17 mouse cellular contexts compared by ENCODE assay signal in genomic region chr11:79056891-79057290, GRCm38 (mm10).
DNase-seq lines count a peak whose midpoint lies in the region; ATAC-seq lines count a peak whose summit lies in the region.
"Had no signal": no experiment of that assay in that cellular context is flagged by ENCODE, and none has a peak within 500 bp of the region (broad histone marks: within the 10 kb centered on the region; RNA-seq: fewer than 3 reads in every experiment).

No protein-coding gene starts in this region.

- H3K4me1 ChIP-seq in hindbrain, embryonic 10.5 days (replicated peaks): peaks cover 57% of the 10 kb centered on the region
- H3K4me1 ChIP-seq in hindbrain, embryonic 16.5 days (ENCODE audit: control insufficient read depth, insufficient read depth, low read depth, low read length): peaks cover 8% of the 10 kb centered on the region
- H3K4me1 ChIP-seq in midbrain, embryonic 10.5 days: peaks cover 49% of the 10 kb centered on the region
- peaks cover 12% of the 10 kb centered on the region for H3K4me1 ChIP-seq in midbrain, embryonic 14.5 days (ENCODE audit: control insufficient read depth, insufficient read depth, low read length)
- H3K4me1 ChIP-seq in forebrain, embryonic 13.5 days: peaks cover 36% of the 10 kb centered on the region

- DNase-seq in gastrocnemius, postnatal 14 days: peak; percentile 32
- no peak for DNase-seq in gastrocnemius, postnatal 36 days
- no peak for DNase-seq in hindbrain, embryonic 10.5 days (ENCODE audit: low spot score)
- DNase-seq in midbrain, embryonic 10.5 days (ENCODE audit: low spot score): no peak
- no peak for DNase-seq in midbrain, embryonic 14.5 days
- no peak for DNase-seq in left cerebral cortex, adult 18-20 months (ENCODE audit: low spot score in 2 of 2)
- DNase-seq: adrenal gland, postnatal 10 days; cerebellum, postnatal 14 days; lung, postnatal 36 days; thymus, postnatal 4 days had no signal

- intact Hi-C loops in gastrocnemius, postnatal 14 days (cut with DNase I; ENCODE audit: low total_unique reads): no loop called here
- intact Hi-C loops in gastrocnemius, postnatal 36 days (cut with DNase I): no loop called here

- H3K4me3 ChIP-seq in hindbrain, embryonic 10.5 days: no peak overlapping the region
- no peak overlapping the region for H3K4me3 ChIP-seq in hindbrain, embryonic 16.5 days (ENCODE audit: low read length)
- H3K4me3 ChIP-seq in midbrain, embryonic 10.5 days: no peak overlapping the region
- no peak overlapping the region for H3K4me3 ChIP-seq in midbrain, embryonic 14.5 days (replicated peaks; ENCODE audit: low read depth, low read length)
- no peak overlapping the region for H3K4me3 ChIP-seq in forebrain, embryonic 13.5 days
- H3K4me3 ChIP-seq: hindbrain, embryonic 12.5 days; midbrain, embryonic 15.5 days; neural tube, embryonic 12.5 days; stomach, embryonic 15.5 days had no signal

- WGBS in hindbrain, embryonic 10.5 days: 65% methylated on average over 4 of the region's 4 CpGs
- 38% methylated on average over 4 of the region's 4 CpGs for WGBS in hindbrain, embryonic 16.5 days
- WGBS in midbrain, embryonic 10.5 days: 82% methylated on average over 4 of the region's 4 CpGs
- 86% methylated on average over 4 of the region's 4 CpGs for WGBS in midbrain, embryonic 14.5 days
- WGBS in forebrain, embryonic 13.5 days: 66% methylated on average over 4 of the region's 4 CpGs

- no peak for ATAC-seq in hindbrain, embryonic 16.5 days
- no peak for ATAC-seq in midbrain, embryonic 14.5 days (ENCODE audit: low FRiP score, low TSS enrichment)
- no peak for ATAC-seq in forebrain, embryonic 13.5 days
- ATAC-seq: intestine, postnatal 0 days; midbrain, embryonic 15.5 days had no signal

- H3K9me3 ChIP-seq in hindbrain, embryonic 10.5 days: no peaks in the 10 kb centered on the region
- no peaks in the 10 kb centered on the region for H3K9me3 ChIP-seq in hindbrain, embryonic 16.5 days (ENCODE audit: control insufficient read depth, low read length)
- no peaks in the 10 kb centered on the region for H3K9me3 ChIP-seq in midbrain, embryonic 10.5 days (replicated peaks)
- no peaks in the 10 kb centered on the region for H3K9me3 ChIP-seq in midbrain, embryonic 14.5 days (ENCODE audit: control insufficient read depth, low read length)
- H3K9me3 ChIP-seq in forebrain, embryonic 13.5 days (replicated peaks): no peaks in the 10 kb centered on the region
- H3K9me3 ChIP-seq: hindbrain, embryonic 12.5 days; midbrain, embryonic 15.5 days; neural tube, embryonic 12.5 days; stomach, embryonic 15.5 days had no signal

- no peaks in the 10 kb centered on the region for H3K27me3 ChIP-seq in hindbrain, embryonic 10.5 days (ENCODE audit: insufficient read depth, poor library complexity, severe bottlenecking)
- H3K27me3 ChIP-seq in hindbrain, embryonic 16.5 days (replicated peaks; ENCODE audit: control insufficient read depth, insufficient read depth, low read length): no peaks in the 10 kb centered on the region
- no peaks in the 10 kb centered on the region for H3K27me3 ChIP-seq in midbrain, embryonic 10.5 days (ENCODE audit: low read depth, poor library complexity, severe bottlenecking)
- no peaks in the 10 kb centered on the region for H3K27me3 ChIP-seq in midbrain, embryonic 14.5 days (ENCODE audit: control insufficient read depth, insufficient read depth, low read length)
- H3K27me3 ChIP-seq in forebrain, embryonic 13.5 days: no peaks in the 10 kb centered on the region
- H3K27me3 ChIP-seq: hindbrain, embryonic 12.5 days; midbrain, embryonic 15.5 days; neural tube, embryonic 12.5 days; stomach, embryonic 15.5 days had no signal

- no peak overlapping the region for H3K4me2 ChIP-seq in hindbrain, embryonic 16.5 days (ENCODE audit: low read length)
- H3K4me2 ChIP-seq in midbrain, embryonic 14.5 days (ENCODE audit: low read length): no peak overlapping the region
- H3K4me2 ChIP-seq in forebrain, embryonic 13.5 days: no peak overlapping the region
- H3K4me2 ChIP-seq: hindbrain, embryonic 12.5 days; midbrain, embryonic 15.5 days; neural tube, embryonic 12.5 days; stomach, embryonic 15.5 days had no signal

- H3K27ac ChIP-seq in hindbrain, embryonic 10.5 days: peak overlapping the region; percentile 65; the same call in 1 of the 2 replicates
- no peak overlapping the region for H3K27ac ChIP-seq in hindbrain, embryonic 16.5 days (ENCODE audit: low read depth, low read length)
- peak overlapping the region; percentile 72 for H3K27ac ChIP-seq in midbrain, embryonic 10.5 days (replicated peaks)
- H3K27ac ChIP-seq in midbrain, embryonic 14.5 days (replicated peaks; ENCODE audit: low read depth, low read length): no peak overlapping the region
- H3K27ac ChIP-seq in forebrain, embryonic 13.5 days: no peak overlapping the region
- H3K27ac ChIP-seq: hindbrain, embryonic 12.5 days; midbrain, embryonic 15.5 days; neural tube, embryonic 12.5 days had no signal

- H3K36me3 ChIP-seq in hindbrain, embryonic 10.5 days: no peaks in the 10 kb centered on the region
- no peaks in the 10 kb centered on the region for H3K36me3 ChIP-seq in hindbrain, embryonic 16.5 days (ENCODE audit: control insufficient read depth, insufficient read depth, low read length)
- no peaks in the 10 kb centered on the region for H3K36me3 ChIP-seq in midbrain, embryonic 10.5 days
- no peaks in the 10 kb centered on the region for H3K36me3 ChIP-seq in midbrain, embryonic 14.5 days (ENCODE audit: control insufficient read depth, insufficient read depth, low read length)
- no peaks in the 10 kb centered on the region for H3K36me3 ChIP-seq in forebrain, embryonic 13.5 days (ENCODE audit: poor library complexity, severe bottlenecking)
- H3K36me3 ChIP-seq: hindbrain, embryonic 12.5 days; midbrain, embryonic 15.5 days; neural tube, embryonic 12.5 days had no signal

- H3K9ac ChIP-seq in hindbrain, embryonic 16.5 days (ENCODE audit: low read depth, low read length): no peak overlapping the region
- H3K9ac ChIP-seq in midbrain, embryonic 14.5 days (replicated peaks; ENCODE audit: low read length): no peak overlapping the region
- H3K9ac ChIP-seq in forebrain, embryonic 13.5 days: no peak overlapping the region
- H3K9ac ChIP-seq: hindbrain, embryonic 12.5 days; midbrain, embryonic 15.5 days; neural tube, embryonic 12.5 days; stomach, embryonic 15.5 days had no signal

Comparison
In these comparisons a context has a peak if more than half of its experiments do, and no peak if none do; other contexts are left out.
1. H3K27ac ChIP-seq: peak in hindbrain, embryonic 10.5 days (single experiment) and midbrain, embryonic 10.5 days (single experiment); none in hindbrain, embryonic 16.5 days (single experiment), midbrain, embryonic 14.5 days (single experiment) and forebrain, embryonic 13.5 days (single experiment).